Mouse (Mus musculus): ENCODE measurements around the gene Dcaf12.

Dcaf12 gene

DNA sequence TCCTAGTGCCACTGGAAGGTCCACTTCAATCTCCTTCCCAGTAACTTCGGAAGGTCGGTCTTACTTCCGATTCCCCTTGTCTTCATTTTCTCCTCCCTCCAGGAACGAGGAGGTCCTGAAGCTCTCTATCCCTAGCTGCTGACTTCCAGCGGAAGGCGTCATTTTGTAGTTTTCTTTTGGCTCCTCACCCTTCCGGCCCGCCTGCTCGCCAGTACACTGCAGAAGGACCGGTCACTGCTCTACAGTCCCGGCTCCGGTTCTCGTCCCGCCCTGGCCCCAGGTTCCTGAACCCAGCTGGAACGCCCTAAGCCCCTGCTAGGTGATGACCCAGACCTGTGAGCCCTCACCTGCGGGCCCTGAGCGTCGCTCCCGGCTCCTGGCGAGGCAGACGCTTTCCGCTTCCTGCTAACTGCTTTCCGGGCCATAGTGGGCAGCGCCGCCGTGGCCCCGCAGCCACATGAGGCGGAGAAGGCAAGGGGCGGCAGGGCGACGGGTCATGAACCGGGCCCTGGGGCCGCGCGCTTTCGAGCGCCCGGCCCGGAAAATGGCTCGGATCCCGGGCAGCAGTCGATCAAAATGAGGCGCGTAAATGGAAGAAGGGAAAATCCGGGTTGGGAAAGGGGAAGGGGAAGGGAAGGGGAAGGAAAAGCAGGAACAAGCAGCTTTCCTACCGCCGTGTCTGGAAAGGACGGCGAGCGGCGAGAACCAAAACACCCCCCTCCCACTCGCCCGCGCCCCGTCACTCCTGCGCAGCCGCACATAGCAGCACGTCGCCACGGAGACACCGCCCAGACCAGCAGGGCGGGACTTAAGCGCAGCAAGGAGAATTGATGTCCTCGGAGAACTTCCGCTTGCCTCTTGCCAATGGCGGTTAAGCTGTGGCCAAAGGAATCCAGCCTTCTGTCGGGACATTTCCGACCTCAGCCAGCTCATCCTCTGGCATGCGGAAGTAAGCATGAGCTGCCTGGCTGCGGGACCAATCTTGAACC is at the start of gene Dcaf12:
TSS of gene Dcaf12 (minus strand) at position 749 of the 989 bp plus-strand sequence.
- peak; percentile 98 for DNase-seq

DNA sequence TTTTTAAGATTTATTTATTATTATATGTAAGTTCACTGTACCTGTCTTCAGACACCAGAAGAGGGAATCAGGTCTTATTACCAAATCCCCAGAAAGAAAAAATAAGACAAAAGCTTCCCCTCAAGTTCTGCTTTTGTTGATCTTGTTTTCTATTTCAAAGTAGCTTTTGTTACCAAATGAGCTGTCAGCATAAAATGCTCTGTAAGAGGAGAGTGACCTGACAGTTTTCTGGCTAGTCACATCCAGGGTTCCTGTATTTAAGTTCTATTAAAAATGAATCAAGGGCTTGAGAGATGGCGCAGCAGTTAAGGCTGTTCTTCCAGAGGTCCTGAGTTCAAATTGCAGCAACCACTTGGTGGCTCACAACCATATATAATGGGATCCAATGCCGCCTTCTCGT is 46.4 kb upstream of the Dcaf12 start:
- no peak for DNase-seq

DNA sequence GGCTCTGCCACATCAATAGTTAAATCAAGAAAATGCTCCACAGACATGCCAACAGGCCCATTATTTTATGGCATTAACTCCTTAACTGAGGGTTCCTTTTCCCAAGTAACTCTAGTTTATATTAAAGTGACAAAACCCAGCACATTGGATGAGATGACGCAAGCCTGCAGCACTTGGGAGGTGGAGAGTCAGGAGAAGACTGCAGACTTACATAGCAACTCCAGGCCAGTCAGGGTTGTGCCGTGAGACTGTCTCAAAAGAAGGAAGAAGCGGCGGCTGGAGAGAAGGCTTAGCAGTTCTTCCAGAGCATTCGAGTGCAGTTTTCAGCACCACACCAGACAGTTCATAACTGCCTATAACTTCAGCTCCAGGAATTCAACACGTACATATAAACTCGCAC is 44.7 kb upstream of the Dcaf12 start:
- DNase-seq, result no peak

DNA sequence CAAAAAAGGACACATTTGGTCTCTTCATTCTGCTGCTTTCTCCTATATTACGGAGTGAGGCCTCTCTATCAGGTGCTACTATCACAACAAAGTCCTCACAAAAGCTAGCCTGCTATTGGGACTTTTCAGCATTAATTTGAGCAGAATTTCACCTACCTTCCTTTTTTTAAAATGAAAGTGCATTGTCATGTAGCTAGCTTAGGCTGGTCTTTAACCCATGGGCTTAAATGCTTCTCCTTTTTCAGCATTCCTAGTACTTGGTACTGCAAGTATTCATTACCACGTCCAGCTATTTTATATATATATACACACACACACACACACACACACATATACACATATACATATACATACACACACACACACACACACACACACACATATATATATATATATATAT is 44.0 kb upstream of the Dcaf12 start:
- no peak for DNase-seq

DNA sequence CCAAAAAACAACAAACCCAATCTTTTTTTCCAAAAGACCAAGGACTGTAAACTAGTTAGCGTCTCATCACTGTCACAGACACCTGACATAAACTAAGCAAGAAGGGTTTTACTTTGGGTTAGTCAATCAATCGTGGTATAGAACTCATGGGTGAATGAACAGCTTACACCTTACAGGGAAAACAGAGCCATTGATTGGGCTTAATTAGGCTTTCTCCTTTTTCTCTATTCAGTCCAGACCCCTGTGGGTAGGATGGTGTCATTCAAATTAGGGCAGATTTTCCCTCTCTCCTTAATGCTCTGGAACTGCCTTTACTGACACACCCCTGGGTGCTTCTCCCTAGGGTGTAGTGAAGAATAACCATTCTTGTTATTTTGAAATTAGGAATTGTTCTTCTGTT is 42.5 kb upstream of the Dcaf12 start:
- no peak for DNase-seq

DNA sequence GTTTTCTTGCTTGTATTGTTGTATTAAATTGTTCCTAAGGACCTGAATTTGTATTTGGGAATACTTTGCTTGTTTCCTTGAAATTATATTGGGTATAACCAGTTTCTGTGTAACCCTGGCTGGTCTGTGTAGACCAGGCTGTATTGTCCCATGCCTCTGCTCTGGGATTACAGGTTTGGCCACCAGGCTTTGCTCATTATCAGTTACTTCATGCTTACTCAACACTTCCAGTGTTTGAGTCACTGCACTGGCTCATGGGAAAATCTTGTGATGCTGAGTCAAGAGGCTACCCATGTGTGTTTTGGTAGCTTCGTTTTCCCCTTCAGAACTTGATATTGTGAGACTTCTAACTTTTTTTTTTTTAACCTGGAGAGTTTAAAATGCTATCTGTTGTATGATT is 38.6 kb upstream of the Dcaf12 start:
- no peak for DNase-seq

DNA sequence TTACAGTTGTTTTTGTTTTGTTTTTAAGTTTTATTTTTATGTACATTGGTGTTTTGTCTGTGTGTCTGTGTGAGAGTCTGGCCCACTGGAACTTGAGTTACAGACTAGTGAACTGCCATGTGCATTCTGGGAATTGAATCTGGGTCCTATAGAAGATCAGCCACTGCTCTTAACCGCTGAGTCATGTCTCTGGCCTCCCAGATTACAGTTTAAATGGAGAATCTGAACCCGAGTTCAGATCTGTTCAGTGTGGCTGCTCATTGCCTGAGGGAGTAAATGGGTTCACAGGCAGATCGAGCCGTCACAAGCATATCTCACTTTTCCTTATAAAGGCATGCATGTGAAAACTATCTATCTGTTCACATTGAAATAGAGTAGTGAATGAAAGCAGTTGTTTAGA is 38.1 kb upstream of the Dcaf12 start:
- DNase-seq, result no peak

DNA sequence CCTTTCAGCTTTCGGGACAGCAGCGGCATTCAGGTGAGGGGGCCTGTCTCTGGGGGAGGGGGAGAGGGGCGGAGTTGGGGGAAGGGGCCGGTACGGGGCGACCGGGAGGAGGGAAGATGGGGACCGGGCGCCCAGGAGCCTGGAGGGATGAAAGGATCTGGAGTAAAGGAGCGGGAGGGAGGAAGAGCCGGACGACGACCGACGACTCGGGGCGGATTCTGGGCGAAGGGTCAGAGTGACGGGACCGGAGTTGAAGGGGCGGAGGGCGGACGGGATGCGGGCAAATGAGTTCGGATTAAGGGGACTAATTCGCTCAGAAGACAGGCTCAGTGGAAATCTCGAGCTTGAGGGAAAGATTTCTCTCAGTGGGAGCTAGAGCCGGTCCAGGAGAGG is 34.5 kb upstream of the Dcaf12 start:
- DNase-seq, result no peak

DNA sequence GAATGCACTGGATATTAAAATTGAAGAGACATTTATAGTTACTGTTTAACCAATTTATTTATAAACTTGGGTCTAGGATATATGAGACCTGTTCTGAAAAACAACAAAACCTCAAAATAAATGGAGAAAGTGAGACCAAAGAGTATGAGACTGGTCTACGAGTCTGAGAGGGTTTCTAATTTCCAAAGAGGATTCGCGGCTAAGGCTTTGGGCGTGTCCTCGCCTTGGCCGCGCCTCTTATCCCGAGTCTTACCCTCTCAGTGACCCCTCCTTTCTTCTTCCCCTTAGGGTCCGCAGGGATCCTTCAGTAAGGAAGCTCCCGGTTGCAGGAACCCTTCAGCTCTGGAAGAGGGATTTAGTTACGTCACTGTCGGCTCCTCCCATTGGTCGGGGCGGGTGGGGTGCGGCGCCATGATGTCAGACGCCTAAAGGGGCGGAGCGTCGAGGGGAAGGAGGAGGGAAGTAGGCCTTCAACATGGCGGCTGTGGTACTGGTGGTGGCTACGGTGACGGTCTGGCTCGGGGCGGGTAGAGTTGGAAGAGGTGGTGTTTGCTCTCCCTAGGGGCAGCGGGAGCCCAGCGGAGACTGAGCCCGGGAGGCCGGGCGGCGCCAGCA is 34.0 kb upstream of the Dcaf12 start, which contains the start of gene Ubap1:
TSS of gene Ubap1 (plus strand) at position 413 of the 615 bp plus-strand sequence.
- peak; percentile 96 for DNase-seq

DNA sequence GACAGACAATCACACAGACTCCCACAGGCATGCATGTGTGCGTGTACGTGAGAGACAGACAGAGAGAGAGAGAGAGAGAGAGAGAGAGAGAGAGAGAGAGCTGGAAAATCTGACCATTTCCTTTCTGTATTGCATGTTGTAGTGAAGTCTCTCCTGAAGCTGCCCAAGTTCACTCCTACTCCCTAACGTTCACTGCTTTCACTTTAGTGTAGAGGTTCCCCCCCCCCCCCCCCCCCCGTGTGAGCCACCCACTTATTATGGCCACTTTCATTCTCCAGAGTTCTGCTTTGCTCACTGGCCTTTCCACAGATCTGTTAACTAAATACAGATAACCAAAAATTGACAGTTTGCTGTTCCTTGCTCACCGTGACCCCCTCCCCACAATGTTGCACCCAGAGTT is 33.1 kb upstream of the Dcaf12 start:
- DNase-seq, result no peak

DNA sequence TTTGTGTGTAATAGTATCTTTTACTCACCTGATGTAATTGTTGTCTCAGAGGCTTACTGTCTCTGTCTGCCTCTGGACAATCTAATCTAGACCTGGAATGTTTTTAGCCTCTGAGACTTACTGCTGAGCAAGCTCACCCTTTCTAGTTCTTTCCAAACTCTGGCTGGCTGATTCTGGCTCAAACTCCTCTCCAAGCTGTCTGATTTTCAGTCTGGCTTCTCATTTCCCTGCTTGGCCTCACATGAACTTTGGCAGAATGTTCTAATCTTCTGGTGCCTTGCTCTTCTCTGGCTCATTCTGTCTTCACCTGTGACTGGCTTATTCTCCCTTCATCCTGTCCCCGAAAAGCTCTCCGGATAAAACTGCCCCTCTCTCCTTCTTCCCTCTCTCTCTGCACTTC is 31.3 kb upstream of the Dcaf12 start:
- DNase-seq, result peak; percentile 67

DNA sequence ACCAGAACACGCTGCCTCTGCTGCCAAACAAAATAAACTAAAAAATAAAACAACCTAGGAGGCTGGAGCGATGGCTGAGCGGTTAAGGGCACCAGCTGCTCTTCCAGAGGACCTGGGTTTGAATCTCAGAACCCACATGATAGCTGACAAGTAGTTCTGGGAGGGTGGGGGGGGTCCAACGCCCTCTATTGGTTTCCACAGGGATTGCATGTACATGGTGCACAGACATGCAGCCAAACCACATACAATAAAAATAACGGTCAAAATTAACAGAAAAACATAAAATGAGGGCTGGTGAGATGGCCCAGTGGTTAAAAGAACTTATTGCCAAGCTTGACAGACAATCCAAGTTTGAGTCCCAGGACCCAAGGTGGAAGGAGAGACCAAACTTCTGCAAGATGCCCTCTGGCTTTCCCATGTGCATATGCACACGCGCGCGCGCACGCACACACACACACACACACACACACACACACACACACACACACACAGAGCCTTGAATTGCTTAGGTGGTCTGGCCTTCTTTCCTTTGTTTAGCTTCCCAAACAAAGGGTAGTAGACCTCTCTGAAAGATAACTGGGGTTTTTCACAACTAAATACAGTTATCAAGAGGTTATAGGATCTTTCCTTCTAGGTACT is 26.3 kb upstream of the Dcaf12 start:
- no peak for DNase-seq

DNA sequence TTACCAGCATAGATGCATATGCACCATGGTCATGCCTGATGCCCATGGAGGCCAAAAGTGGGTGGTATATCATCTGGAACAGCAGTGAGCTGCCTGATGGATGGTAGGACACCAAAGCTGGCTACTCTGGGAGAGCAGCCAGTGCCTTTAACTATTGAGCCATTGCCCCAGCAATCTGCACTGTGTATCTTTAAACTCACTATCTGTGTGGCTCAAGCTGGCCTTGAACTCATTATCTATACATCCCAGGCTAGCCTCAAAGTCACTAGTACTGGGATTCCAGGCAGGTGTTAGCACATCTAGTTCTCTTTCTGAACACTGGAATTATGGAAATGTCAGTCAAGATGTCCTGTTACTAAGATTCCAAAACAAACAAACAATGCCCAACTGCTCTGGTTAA is 21.9 kb upstream of the Dcaf12 start:
- DNase-seq, result no peak

DNA sequence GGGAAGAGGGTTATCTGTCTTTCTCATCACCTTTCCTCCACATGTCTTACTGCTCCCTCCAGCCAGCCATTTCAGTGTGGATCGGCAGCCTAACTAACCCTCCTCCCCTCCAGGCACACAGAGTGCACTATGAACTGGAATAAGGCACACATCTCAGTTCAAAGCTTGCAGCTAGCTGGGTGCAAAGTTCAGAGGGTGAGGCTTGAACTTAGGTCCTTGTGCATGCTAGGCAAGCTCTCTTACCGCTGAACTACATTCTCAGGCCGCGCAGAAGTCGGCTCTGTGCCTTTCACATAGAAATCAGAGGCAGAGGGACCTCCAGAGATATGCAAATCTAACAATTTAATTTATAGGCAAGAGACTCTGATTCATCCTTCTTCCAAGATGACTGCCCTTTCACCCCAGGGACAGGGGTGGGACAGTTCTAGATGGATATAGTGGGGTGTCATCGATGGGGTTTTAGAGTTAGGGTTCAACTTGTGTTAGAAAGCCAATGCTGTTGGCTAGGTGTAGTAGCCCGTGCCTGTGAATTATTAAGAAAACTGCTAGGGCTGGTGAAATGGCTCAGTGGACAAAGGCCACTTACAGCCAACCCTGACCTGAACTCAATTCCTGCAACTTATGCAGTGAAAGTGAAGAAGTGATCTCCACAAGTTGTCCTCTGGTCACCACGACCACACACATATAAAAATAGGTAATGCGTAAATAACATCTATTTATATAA is 17.2 kb upstream of the Dcaf12 start:
- peak; percentile 89 for DNase-seq

DNA sequence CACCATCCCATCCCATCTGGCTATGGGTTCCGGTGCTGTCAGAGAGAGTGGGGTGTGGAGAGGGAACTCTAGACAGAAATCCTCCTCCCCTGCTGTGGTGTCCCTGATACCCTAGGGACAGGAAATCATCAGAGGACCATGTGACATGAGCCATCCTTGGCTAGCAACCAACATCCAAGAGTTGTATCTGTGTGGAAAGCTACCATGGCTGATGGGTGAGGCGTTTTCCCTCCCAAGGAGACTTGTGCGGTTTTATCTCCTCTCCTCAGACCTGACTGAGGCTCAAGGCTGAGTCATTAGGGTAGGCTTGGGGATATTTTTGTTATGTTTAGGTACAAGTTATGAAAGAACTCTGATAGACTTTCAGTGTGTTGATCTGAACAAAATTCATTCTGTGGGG is 16.4 kb upstream of the Dcaf12 start:
- peak; percentile 43 for DNase-seq

DNA sequence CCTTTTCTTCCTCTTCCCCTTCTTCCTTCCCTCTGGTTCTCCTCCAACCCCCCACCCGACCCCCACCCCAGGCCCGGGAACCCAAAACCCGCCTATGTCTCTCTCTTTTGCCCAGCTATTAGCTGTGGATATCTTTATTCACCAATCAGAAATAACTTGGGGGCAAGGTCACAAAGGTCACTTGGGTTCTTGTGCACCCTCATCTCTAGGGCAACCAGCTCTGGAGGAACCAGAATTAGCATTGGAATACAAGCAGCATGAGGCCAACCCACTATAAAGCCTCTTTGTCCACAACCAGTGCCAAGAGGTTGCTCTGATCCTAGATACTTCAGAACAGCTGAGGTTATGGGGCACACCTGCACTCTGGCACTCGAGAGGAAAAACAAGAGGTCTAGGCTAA is 14.8 kb upstream of the Dcaf12 start:
- DNase-seq, result no peak

DNA sequence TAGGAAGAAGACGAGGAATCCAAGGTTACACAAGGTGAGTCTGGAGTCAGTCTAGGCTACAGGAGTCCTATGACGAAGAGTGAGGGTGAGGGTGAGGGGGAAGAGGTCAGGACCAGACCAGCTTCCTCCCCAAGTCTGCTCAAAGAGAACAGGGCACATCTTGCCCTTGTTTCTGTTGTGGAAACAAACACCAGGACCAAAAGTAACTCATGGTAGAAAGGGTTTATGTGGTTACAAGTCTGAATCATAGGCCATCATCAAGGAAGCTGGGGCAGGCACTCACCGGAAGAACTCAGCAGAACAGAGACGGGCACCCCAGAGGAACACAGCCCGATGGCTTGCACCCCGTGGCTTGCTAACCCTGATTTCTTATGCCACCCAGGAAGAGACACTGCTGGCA is 12.2 kb upstream of the Dcaf12 start:
- DNase-seq, result no peak

DNA sequence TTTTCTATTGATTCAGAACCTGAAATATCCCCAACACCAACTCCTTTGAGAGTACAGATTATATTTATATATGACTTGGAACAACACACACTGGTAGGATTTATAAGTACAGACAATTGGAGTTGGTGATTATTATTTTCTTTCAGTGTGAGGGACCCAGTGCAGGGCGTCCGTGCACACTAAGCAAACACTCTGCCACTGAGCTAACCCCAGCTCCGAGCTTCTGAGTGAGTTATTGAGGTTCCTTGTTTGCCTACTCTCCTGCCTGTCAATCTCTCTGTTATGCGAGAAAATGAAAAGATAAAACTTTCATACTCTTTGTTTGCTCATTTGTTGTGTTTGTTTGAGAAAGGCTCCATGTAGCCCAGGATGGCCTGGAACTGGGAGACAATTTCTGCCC is 6.3 kb upstream of the Dcaf12 start:
- DNase-seq, result no peak

DNA sequence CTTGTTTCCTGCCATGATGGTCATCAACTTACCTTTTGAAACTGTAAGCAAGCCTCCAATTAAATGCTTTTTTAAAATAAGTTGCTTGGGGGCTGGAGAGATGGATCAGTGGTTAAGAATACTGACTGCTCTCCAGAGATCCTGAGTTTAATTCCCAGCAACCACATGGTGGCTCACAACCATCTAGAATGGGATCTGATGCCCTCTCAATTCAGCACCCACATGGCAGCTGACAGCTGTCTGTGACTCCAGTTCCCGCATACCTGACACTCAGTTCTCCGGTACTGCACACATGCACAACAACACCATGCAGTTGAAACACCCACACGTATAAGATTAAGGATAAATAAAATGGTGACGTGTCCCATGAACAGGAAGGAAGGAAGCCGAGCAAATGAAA is 3.6 kb upstream of the Dcaf12 start:
- peak; percentile 41 for DNase-seq

DNA sequence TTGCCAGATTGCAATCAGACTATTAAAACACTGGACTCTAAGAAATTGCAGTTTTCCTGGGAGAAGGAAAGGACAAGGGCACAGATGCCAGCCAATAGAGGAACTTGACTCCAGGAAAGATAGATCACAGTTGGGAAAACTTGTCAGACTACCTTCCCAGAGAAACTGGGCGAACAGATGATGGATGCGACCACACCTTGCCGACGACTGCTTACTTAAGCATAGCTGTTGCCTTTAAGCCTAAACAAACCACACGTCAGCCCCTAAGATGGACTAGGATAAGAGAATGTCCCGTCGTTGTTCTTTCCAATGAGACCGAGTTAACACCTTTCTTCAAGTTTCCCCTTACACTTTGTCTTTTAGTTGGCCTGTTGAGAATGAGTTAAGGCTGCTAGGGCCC is 484 bp upstream of the Dcaf12 start:
- no peak for DNase-seq

DNA sequence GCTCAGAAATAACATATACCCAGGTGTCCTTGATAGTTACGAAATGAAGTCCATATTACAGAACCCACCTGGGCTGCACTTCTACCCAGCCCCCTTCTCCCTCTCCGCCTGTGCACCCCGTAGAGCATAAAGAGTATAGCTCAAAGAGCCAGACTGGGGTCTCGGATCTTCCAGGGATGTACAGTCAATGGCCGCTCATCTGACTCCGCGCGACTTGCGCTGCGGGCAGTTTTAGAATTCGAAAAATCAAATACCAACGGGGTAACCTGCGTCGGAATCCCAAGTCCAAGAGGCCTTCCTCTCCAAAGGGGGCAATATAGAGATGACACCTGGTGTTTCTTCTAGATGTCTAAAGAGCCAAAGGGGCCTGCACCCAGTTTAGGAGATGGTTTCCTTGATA is 967 bp downstream of the Dcaf12 start:
- no peak for DNase-seq

DNA sequence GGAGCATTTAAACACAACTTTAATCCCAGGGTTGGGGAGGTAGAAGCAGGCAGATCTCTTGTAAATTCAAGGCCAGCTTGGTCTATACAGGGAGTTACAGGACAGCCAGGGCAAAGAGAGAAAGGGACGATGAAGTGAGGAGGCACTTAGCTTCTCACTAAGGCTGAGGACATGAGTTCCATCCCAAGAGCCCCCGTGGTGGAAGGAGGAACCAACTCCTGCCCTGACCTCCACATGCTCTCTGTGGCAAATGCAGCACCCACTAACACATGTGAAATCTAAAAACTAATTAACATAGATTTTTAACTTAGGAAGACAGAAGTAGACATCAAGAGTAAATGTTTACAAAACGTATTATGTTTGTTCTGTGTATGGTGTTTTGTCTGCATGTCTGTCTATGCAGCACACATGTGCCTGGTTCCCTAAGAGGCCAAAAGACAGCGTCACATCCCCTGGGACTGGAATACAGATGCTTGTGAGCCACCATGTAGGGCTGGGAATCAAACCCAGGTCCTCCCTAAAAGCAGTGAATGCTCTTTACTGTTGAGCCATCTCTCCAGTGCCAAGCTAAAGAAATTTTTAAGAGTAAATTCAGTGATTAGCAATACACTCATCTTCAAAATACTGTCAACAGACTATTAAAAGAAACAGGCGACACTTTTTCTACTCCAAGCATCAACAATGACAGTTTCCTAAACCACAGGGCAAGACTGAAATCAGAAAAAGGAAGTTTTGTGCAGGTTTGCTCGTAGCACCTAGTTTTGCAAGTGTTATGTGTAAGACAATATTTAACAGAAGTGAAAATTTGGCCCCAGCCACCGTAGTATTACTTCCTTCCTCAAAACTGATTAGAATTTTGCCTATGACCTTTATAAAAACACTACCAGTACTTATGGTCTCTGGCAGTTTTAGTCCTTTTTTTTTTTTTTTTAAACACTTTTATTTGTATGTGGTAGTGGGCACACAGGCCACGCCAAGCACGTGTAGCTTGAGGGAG is 3.8 kb downstream of the Dcaf12 start:
- DNase-seq, result peak; percentile 17

All from kidney, adult 9 months (tissue).